Mouse (Mus musculus) spleen, postnatal 10 days (tissue): ENCODE results near the gene Ptafr.

Source experiments
- DNase-seq, 2 experiments: peaks; one replicate each; pipeline ENCODE4 v3.0.0; 2021 to 2022; ENCODE audit warnings: low spot score in 2 of 2

Ptafr gene

DNA sequence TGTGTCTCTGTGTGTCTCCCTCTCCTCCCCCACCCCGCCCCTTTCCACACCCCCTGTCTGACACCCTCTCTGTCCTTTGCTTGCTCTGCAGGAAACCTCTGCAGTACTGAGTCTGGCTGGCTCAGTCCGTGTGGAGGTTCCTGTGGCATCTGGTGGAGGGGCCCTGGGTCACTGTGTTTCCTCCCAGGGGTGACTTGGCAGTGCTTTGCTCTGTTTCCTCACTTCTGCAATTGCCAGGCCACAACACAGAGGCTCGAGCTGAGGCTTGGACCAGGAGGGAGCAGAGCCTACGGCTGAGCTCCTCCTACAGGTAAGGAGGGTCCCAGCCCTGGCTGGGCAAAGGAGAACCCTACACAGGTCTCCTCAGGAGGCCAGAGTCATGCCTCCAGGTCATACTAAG lies at the start of gene Ptafr:
Ptafr (plus strand) TSS at position 103 of the 400 bp plus-strand sequence.
- DNase-seq: peak in 1 of 2 experiments; percentile 61

DNA sequence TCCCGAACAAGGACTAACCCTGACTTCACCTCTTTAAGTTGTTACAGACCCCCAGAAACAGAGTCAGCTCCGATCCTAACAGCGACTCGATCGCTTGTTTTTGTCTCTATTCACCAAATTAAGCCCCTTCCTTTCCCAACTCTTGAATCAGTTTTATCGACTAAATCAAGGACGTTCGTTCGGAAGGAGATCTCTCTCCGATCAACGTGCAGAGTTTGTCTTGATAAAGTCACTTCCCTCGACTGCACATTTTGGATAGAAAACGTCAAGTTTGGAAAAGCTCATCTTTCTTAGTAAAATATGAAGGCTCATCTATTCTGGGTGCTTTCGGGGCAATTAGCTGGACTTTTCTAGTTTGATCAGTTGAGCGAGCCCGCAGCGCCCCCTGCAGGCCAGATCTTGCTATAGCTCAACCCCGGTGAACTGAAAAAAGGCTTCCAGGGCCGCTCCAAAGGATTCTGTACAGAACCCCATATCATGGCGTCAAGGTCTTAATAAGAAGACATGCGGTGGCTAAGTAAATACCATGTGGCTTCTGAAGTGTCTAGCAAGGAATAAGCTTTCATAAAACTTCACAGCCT lies 49.2 kb upstream of the Ptafr start:
- peak; percentile 87 to 92 for DNase-seq

DNA sequence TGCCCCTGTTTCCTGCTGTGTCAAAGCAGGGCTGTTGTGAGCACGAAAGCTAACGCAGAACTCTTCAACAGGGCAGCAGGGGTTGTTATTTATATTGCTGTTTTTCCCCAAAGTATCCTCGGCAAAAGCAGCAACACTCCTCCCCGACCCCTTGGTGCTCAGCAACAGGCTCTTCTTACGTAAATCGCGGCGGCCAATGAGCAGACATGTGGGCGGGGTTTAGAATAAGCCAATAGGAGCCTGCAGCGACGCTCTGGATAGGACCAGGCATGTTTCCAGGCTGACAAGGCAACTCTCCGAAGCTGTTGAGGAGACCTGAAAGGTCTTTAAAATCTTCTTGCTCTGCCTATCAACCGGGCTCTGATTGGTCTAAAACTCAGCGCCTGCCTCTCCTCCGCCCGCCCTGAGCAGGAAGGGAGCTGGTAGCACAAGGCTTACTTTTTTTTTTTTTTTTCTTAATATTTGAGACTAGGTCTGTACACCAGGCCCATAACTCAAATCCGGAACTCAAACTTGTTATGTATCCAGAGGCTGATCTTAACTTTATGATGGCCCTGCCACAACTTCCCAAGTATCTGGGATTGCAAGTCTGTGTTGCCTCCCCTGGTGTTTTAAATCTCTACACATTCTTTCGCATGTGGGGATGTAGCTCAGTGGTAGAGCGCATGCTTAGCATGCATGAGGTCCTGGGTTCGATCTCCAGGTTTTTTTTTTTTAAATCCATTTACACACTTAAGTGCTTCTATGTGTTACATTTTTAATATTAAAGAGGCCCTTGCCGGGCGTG lies 48.3 kb upstream of the Ptafr start:
- DNase-seq: peak; percentile 73 to 91

DNA sequence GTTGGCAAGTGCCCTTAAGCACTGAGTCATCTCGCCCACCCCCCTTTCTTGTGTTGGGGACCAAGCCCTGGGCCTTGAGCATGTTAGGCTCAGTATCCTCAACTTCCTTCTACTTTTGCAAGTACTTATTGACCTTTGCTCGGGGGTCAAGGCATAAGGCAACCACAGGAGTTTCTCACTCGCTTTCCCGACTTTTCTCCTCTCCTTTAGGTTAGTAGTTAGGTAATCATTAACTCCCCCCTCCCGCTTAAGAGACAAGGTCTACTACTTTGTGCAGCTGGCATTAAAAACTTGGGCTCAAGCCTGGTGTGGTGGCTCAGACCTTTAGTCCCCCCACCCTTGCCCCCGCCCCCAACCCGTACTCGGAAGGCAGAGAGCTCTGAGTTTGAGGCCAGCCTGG lies 45.8 kb upstream of the Ptafr start:
- DNase-seq: no peak

DNA sequence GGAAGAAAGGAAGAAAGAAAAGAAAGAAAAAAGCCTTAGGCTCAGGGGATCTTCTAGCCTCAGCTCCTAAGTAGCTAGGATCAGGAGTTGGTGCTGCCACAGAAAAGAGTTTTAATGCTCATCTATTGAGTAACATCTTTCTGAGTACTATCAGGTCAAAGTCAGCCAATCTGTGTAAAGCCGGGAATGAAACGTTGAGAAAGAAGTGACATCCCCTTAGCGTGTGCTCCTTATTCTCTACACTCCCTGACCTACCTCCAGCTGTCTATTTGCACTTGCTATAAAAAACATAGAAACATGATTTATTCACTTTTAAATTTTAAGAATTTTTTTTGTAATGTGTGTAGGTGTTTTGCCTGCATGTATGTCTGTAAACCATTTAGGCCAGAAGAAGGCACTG lies 44.7 kb upstream of the Ptafr start:
- DNase-seq: no peak

DNA sequence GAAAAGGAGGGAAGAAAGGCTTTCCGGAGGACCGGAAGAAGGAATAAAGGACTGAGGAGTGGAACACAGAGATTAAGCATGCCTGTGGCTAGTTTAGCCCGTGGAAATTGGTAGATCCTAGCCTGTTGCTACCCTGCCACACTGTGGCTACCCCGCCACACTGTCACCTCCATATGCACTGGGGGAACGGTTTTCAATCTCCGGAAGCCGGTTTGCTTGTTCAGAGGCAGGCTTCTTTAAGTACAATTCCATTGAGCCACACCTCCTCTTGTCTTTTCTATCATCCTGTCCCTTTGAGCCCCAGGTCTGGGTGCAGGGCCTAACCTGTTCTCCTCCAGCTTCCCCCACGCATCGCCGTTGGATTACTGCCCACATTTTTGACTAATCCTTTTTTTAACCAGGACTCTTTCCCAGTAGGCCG lies 39.5 kb upstream of the Ptafr start:
- no peak for DNase-seq

DNA sequence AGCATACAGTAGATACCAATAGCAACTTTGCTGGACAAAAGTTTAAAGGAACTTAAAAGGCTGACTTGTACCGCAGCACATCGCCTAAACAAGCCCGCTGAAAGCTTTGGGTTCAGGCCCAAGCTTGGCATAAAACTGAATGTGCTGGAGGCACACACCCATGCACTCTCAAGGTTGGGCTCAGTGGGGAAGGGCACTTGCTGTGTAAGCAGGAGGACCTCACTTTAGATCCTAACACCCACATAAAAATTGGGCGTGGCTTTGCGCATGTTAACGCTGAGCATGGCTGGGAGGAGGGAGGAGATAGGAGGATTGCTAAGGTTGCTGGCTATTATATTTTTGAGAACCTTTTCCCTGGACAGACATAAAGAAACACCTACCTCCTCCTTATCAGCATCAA lies 39.1 kb upstream of the Ptafr start:
- DNase-seq: no peak

DNA sequence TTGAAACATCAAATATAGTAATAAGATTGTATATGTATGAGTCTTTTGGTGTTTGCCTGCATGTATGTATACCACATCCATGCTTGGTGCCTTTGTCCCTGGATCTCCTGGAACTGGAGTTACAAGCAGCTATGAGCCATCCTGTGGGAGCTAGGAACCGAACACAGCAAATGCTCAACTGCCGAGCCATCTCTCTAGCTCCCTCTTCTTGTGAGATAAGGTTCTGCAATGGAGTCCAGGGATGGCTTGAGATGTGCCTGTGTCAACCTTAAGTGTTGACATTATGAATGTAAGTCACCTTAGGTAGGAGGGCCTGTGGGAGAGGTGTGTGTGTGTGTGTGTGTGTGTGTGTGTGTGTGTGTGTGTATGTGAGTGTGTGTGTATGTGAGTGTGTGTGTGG lies 37.2 kb upstream of the Ptafr start:
- no peak for DNase-seq

DNA sequence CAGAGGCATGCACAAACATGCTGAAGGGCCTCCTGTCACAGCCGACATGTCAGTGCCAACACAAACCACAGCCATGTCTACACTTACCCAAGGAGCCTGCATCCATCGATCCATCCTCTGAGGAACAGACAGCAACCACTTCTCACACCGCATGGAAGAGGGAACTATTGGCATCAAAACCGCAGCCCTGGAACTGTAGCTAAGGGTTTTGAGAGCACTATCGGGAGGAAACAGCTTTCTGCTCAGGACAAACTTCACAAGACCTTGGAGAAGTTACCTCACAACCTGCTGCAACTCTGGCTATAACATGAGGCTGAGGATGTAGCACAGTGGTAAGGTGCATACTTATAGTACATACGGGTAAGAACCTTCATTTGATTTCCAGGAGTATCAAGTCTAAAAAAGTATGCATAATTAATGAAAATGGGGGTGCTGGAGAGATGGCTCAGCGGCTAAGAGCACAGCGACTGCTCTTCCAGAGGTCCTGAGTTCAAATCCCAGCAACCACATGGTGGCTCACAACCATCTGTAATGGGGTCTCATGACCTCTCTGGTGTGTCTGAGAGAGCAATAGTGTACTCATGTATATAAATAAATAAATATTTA lies 35.8 kb upstream of the Ptafr start:
- no peak for DNase-seq

DNA sequence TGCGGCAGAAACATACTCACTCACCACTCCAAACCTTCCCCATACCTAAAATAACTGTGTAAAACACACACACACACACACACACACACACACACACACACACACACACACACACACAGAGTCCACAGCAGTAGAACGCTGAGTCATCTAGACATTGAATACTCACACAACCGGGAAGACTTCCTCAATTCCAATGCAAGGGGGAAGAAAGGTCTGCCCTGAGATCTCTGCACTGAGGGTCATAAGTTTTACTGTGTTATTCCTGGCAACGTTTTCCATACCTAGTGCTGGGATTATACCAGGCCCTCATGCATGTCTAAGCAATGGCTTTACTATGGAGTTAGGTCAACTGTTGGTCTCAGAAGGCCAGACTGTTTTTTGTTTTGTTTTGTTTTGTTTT lies 34.5 kb upstream of the Ptafr start:
- no peak for DNase-seq

DNA sequence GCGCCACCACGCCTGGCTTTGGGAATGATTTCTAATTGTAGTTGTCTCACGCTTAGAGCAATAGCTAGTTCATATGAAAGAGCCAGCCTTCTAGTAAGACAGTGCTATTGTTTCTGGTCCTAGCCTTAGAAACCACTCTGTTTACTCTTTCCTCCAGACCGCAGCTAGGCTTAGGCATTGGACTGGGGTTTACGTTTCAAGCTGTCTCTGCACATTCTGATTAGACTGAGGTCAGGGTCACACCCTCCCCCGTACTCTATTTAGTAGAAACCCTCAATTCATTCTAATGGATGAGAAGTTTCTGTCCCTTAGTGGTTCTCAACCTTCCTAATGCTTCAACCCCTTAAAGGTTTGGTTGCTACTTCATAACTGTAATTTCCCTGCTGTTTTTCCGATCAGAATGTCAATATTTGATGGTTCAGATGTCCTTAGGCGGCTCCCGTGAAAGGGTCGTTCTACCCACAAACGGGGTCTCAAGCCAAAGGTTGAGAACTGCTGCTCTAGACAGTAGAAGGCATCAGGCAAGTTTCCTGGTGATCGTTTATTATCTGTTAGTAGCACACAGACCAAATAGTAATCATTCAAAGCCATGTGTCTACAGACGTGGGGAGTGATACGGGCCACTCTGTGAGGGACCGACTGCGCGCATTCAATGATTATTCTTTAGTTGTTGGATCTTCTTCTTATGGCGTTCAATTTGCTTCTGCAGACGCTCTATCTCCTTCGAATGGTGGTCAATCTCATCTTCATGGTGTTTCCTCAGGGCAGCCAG lies 33.6 kb upstream of the Ptafr start:
- DNase-seq: no peak

DNA sequence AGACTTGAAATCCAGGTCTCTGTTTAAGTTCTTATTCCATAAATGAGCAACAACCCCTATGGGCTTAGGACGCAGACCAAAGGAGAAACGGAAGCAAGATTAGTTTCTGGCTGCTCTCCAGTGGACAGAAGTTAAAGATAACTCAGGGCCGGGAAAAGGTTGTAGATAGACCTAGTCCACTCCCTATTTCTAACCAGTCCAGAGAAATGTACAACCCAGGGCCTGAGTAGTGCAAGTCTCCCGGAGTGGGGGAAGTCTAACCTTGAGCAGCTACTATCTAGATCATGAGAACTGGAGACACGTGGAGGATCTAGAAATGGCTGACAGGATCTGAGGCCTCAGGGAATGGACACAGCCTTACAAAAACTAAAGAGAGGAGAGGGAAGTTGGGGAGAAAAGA lies 31.4 kb upstream of the Ptafr start:
- no peak for DNase-seq

DNA sequence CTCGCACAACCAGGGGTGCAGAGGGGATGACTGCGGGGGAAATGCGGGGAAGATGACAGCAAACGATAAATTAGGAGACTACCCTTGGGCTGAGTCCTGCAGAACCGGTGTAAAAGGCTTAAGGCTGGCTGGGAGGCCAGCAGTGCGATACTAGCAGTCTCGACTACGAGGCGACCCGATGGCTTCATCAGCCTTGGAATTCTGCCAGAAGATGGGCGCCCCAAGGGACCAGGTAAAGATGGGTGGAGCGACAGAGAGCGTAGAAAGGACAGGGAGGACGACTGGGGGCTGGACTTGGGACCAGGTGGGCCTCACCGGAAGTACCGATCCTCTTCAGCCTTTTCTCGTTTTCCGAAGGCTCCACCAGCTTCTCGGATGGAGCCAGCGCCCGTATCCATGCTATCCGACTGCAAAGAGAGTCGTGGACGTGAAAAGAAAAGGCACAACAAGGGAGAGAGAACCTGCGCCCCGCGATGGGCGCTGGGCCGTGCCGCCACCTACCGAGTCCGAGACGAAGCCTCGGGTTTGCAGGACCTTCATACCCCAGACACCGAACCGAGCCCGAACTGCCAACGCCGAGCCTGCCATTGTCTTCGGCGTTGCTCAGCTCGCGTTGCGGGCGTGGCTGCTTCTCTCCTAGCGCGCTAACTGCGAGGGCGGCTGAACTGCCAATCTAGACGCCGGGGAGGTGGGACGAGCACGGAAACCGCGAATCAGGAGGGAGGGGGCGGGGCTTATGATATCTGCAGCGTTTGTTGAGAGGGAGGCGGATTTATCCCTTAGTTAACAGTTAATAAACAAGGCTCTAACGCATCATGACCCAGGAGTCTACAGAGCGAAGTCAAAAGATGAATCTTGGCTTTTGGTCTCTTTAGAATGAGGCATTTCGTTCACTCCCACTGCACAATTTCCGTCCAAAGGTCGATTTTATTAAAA lies 30.6 kb upstream of the Ptafr start, which contains the start of gene Atpif1:
Atpif1 (minus strand) TSS at position 679 of the 936 bp plus-strand sequence.
- peak; percentile 80 to 95 for DNase-seq

DNA sequence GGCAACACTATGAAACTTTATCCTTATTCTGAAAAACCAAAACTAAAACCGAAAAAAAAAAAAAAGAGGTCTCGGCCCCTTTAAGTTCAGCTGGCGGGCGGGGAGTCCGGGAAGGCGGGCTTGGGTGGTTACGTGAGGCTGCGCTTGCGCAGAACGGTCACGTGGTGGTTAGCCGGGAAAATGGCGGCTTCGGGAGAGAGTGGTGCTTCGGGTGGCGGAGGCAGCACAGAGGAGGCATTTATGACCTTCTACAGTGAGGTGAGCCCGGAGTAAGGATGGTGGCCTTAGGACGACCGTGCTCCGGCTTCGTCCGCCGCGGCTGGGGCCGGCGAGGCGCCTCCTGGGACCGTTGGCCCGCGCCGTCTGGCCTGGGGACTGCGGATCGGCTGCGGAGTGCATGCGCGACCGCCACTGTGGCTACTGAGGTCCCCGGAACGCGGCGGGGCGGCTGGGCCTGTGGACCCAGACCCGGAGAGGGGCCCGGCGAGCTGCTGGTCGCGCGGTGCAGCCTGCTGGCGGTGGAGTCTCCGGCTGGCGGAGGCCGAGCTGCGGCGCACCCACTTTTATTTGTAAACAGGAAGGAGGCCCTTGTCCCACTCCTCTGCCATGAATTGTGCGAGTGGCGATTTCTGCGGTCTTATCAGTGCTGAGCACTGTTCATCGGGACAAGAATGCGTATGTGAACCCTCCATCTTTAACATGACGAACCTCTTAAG lies 28.3 kb upstream of the Ptafr start, which contains the start of gene Dnajc8:
Dnajc8 (plus strand) TSS at position 145 of the 716 bp plus-strand sequence.
- peak; percentile 96 to 98 for DNase-seq

DNA sequence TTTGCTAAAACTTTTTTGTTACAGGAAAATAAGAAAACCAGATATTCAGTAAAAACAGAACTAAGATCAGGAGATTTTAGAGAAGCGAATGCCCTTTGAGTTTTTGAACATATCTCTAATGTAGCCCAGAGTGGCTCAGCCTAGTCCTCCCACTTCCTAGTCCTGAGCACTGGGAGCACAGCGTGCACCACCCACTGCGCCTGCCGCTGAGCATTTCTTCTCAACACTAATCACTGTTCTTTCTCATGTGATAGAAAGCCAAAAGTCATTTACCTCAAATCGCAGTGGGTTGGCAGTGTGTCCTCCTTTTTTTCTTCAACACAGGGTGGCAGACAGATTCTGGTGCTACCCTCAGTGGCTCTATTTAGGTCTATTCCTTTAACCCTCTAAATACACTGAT lies 24.4 kb upstream of the Ptafr start:
- no peak for DNase-seq

DNA sequence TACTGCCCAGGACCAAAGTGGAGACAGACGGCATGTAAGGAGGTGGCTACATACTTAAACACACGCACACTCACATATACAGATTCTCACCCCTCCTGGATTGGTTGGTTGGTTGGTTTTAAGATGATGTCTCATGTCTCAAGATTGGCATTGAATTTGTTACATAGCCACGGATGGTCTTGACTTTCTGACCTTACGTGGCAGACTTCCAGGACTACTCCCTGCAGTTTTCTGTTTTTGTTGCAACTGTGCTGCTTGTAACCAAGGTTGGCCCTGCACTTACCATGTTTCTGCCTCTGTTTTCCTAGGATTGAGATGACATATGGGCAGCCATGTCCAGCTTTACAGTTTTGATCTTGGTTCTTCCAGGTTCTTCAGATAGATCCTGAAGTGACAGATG lies 22.5 kb upstream of the Ptafr start:
- no peak for DNase-seq

DNA sequence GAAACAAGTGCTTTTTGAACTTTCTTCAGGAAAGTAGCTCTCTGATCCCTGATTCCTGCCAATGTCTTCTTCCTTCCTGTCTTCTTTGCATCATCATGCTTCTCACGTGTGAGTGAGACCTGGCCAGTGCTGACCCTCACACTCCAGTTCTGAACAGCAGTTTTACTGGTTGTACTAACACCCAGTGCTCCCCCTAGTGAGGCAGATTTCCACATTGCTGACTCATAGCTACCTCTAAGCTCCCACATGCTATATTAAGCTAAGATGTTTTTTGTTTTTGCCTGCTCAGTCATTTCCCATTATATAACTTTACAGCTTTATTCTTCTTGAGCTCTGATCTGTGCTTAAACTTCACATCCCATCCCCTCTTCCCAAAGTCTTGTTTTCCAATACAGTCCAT lies 21.1 kb upstream of the Ptafr start:
- no peak for DNase-seq

DNA sequence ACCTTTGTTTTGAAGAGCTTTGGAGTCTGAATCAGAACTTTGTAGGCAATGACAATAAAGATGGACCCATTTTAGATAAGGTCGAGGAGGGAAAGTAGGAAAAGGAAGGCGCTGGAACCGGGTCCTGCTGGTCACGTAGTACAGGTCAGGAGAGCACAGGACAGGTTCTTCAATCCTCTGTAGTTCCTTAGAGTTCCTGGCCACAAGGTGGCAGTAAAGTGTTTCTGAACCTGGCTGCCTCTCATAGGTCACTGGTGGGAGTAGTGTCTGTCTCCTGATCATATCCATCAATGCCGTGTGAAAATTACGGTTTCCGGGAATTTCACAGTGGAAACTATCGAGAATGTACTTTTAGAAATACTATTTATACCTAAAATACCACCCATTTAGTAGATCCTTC lies 18.0 kb upstream of the Ptafr start:
- peak; percentile 75 to 81 for DNase-seq

DNA sequence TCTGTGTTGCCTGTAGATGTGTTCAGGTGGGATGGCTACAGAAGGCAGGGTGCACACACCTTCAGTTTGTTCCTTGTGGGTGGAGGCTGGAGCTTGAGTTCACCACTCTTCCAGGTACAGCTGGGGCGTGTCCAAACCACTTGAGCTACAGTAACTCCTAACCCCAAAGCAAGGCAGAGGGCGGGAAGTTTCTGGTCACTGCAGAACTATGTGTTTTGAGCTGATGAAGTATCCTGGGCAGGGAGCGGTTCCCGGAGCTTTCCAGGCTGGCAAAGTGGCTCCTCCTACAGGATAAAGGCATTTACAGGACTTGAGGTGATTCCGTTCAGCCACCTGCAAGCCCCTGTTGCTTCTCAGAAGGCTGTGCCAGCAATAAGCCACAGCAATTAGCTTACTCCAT lies 9.6 kb upstream of the Ptafr start:
- DNase-seq: no peak

DNA sequence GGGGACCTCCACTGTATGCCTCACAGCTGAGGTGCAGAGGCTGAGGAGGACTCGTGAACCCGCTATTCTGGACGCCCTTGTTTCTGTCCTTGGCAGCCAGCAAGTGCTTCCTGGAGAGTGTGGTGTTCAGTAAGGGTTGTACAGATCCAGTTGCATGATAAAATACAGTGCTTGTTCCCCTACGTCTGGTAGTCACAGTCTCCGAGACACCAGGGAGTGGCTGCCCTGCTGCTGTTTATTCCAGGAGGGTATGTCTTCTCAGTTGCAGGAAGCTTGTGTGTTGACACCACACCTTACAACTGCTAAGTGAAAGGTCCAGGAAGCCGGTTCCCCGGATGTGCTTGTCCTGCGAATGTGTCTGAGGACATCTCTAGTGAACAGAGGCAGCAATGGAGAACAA lies 9.2 kb upstream of the Ptafr start:
- DNase-seq: no peak
